17 mouse cellular contexts compared by ENCODE assay signal in genomic region chr10:40885432-40885831, GRCm38 (mm10). TPM values are rescaled to one million over a fixed set of nuclear protein-coding genes. Genes with fewer than 3 reads are reported as not detected.
DNase-seq lines count a peak whose midpoint lies in the region; ATAC-seq and TF ChIP-seq lines count a peak whose summit lies in the region.
"Had no signal": no experiment of that assay in that cellular context is flagged by ENCODE, and none has a peak within 500 bp of the region (broad histone marks: within the 10 kb centered on the region; RNA-seq: fewer than 3 reads in every experiment).

No protein-coding gene starts in this region.

- H3K27me3 ChIP-seq in MEL (ENCODE audit: control insufficient read depth in 1 of 2, insufficient read depth in 2 of 2, low read length in 2 of 2), result no peaks in the 10 kb centered on the region
- no peaks in the 10 kb centered on the region for H3K27me3 ChIP-seq in embryonic facial prominence, embryonic 10.5 days (replicated peaks; ENCODE audit: low read depth, poor library complexity, severe bottlenecking)
- H3K27me3 ChIP-seq in hindbrain, embryonic 11.5 days (ENCODE audit: control insufficient read depth, insufficient read depth, low read length), result no peaks in the 10 kb centered on the region
- no peaks in the 10 kb centered on the region for H3K27me3 ChIP-seq in midbrain, embryonic 13.5 days
- H3K27me3 ChIP-seq: limb, embryonic 13.5 days had no signal

- peak overlapping the region in 1 of 2 experiments; percentile 96; a peak in 3 of 4 replicates for H3K4me3 ChIP-seq in MEL (ENCODE audit: control insufficient read depth in 1 of 2, insufficient read depth in 1 of 2, low read depth in 2 of 2, low read length in 2 of 2)
- peak overlapping the region; percentile 93 for H3K4me3 ChIP-seq in embryonic facial prominence, embryonic 10.5 days
- 0 out of 2 replicates have a peak overlapping the region, but pooled peaks have one; percentile 8 for H3K4me3 ChIP-seq in hindbrain, embryonic 11.5 days (ENCODE audit: low read depth, low read length)
- H3K4me3 ChIP-seq in midbrain, embryonic 13.5 days (replicated peaks), result peak overlapping the region; percentile 42
- H3K4me3 ChIP-seq: megakaryocyte, embryonic 14.5 days had no signal

- DNase-seq in MEL (ENCODE audit: low read depth, low spot score), result peak; percentile 36
- no peak for DNase-seq in embryonic facial prominence, embryonic 10.5 days (ENCODE audit: low spot score)
- peak; percentile 14 for DNase-seq in hindbrain, embryonic 11.5 days (ENCODE audit: low spot score)
- no peak for DNase-seq in lung, postnatal 10 days
- no peak for DNase-seq in thymus, adult 18-20 months
- DNase-seq: adrenal gland, postnatal 10 days; gastrocnemius, postnatal 36 days; kidney, postnatal 14 days; layer of hippocampus, postnatal 36 days; lung, adult 2 months; thymus, postnatal 4 days had no signal

- 67% methylated on average over 7 of the region's 7 CpGs for WGBS in embryonic facial prominence, embryonic 10.5 days
- 70% methylated on average over 7 of the region's 7 CpGs for WGBS in hindbrain, embryonic 11.5 days
- WGBS in midbrain, embryonic 13.5 days, result 34% methylated on average over 7 of the region's 7 CpGs

- H3K4me2 ChIP-seq in hindbrain, embryonic 11.5 days (replicated peaks; ENCODE audit: low read depth, low read length), result 0 out of 2 replicates have a peak overlapping the region, but pooled peaks have one; percentile 28
- H3K4me2 ChIP-seq in midbrain, embryonic 13.5 days (replicated peaks), result peak overlapping the region; percentile 56

- no peak for TF ChIP-seq RAD21 in MEL (IDR thresholded peaks at IDR 0.05; ENCODE audit: low read depth, low read length)

- H3K9ac ChIP-seq in MEL (ENCODE audit: control insufficient read depth, low read depth, low read length, poor library complexity, severe bottlenecking), result no peak overlapping the region; the same call in 1 of the 2 replicates
- H3K9ac ChIP-seq in hindbrain, embryonic 11.5 days (ENCODE audit: low read depth, low read length), result no peak overlapping the region
- H3K9ac ChIP-seq in midbrain, embryonic 13.5 days (replicated peaks), result 0 out of 2 replicates have a peak overlapping the region, but pooled peaks have one; percentile 28

- peaks cover 27% of the 10 kb centered on the region for H3K79me2 ChIP-seq in MEL (ENCODE audit: control insufficient read depth, insufficient read depth, low read length, poor library complexity)

- H3K36me3 ChIP-seq in MEL (ENCODE audit: control insufficient read depth in 1 of 2, insufficient read depth in 2 of 2, low read length in 2 of 2), result peaks cover 0 to 17% of the 10 kb centered on the region in 2 experiments; a peak in 2 of 4 replicates
- peaks cover 2% of the 10 kb centered on the region; the same call in 1 of the 2 replicates for H3K36me3 ChIP-seq in embryonic facial prominence, embryonic 10.5 days (replicated peaks)
- no peaks in the 10 kb centered on the region for H3K36me3 ChIP-seq in hindbrain, embryonic 11.5 days (ENCODE audit: control insufficient read depth, insufficient read depth, low read length)
- H3K36me3 ChIP-seq in midbrain, embryonic 13.5 days, result no peaks in the 10 kb centered on the region
- H3K36me3 ChIP-seq: limb, embryonic 13.5 days had no signal

- no peak for TF ChIP-seq POLR2A in MEL (IDR thresholded peaks at IDR 0.05; ENCODE audit: control insufficient read depth in 1 of 2, insufficient read depth in 1 of 2, low read depth in 1 of 2, low read length in 2 of 2, poor library complexity in 1 of 2)

- TF ChIP-seq CTCF in MEL (IDR thresholded peaks at IDR 0.05 in 2 of 3, conservative IDR thresholded peaks at IDR 0.05 in 1 of 3; ENCODE audit: control insufficient read depth in 1 of 3, insufficient read depth in 1 of 3, low read depth in 2 of 3, low read length in 3 of 3, poor library complexity in 1 of 3, severe bottlenecking in 1 of 3), result no peak

- no peak for ATAC-seq in hindbrain, embryonic 11.5 days (ENCODE audit: low FRiP score)
- no peak for ATAC-seq in midbrain, embryonic 13.5 days
- ATAC-seq in granulocyte monocyte progenitor cell, adult 5-6 weeks (replicated peaks; ENCODE audit: poor library complexity, severe bottlenecking), result no peak
- no peak for ATAC-seq in cerebellum, adult (ENCODE audit: insufficient number of reproducible peaks, low FRiP score, low TSS enrichment)
- ATAC-seq: inflammation-experienced regulatory T-cells, adult 6 months had no signal

- H3K27ac ChIP-seq in MEL (ENCODE audit: control insufficient read depth, low read depth, low read length), result no peak overlapping the region
- H3K27ac ChIP-seq in embryonic facial prominence, embryonic 10.5 days (replicated peaks), result no peak overlapping the region
- no peak overlapping the region for H3K27ac ChIP-seq in hindbrain, embryonic 11.5 days (ENCODE audit: low read depth, low read length)
- H3K27ac ChIP-seq in midbrain, embryonic 13.5 days, result no peak overlapping the region
- H3K27ac ChIP-seq: limb, embryonic 13.5 days had no signal

- peaks cover 4% of the 10 kb centered on the region in 2 experiments; a peak in 3 of 4 replicates for H3K4me1 ChIP-seq in MEL (ENCODE audit: control insufficient read depth in 1 of 2, insufficient read depth in 2 of 2, low read length in 2 of 2)
- peaks cover 23% of the 10 kb centered on the region for H3K4me1 ChIP-seq in embryonic facial prominence, embryonic 10.5 days
- no peaks in the 10 kb centered on the region for H3K4me1 ChIP-seq in hindbrain, embryonic 11.5 days (replicated peaks; ENCODE audit: control insufficient read depth, insufficient read depth, low read length)
- H3K4me1 ChIP-seq in midbrain, embryonic 13.5 days (replicated peaks), result peaks cover 29% of the 10 kb centered on the region

- no peak for TF ChIP-seq EP300 in MEL (IDR thresholded peaks at IDR 0.05; ENCODE audit: low read depth in 1 of 2, low read length in 2 of 2)

- H3K9me3 ChIP-seq in MEL (replicated peaks; ENCODE audit: insufficient read depth, low read length), result no peaks in the 10 kb centered on the region
- H3K9me3 ChIP-seq in embryonic facial prominence, embryonic 10.5 days, result no peaks in the 10 kb centered on the region
- no peaks in the 10 kb centered on the region for H3K9me3 ChIP-seq in hindbrain, embryonic 11.5 days (ENCODE audit: control insufficient read depth, low read length)
- H3K9me3 ChIP-seq in midbrain, embryonic 13.5 days, result no peaks in the 10 kb centered on the region
- H3K9me3 ChIP-seq: limb, embryonic 13.5 days; megakaryocyte, embryonic 14.5 days had no signal

TF ChIP-seq in MEL, 35 proteins besides CTCF, POLR2A, EP300 and RAD21:
- TF ChIP-seq ZNF384 (IDR thresholded peaks at IDR 0.05; ENCODE audit: low read depth, low read length) (peak; percentile 61), ELF1 (IDR thresholded peaks at IDR 0.05; ENCODE audit: low read depth, low read length) (no peak)

RNA-seq across cellular contexts. Expression of gene Wasf1, which starts 2.2 kb away (rescaled TPM):
- 1.6 and 2.0 TPM in 2 replicates for total RNA-seq in MEL (2012; rRNA removed)
- polyA plus RNA-seq in MEL (2012; ENCODE audit: insufficient read depth in 1 of 2, insufficient read length in 2 of 2, low read depth in 1 of 2, low replicate concordance in 2 of 2, missing spikeins in 1 of 2), result 10 to 100 TPM in 1 of 2 experiments, not detected in 1; 14.4 TPM
- 45.9 and 50.1 TPM in 2 replicates for polyA plus RNA-seq in embryonic facial prominence, embryonic 10.5 days (2016; fragmentation: Nextera tagmentation; extraction: Ambion mirVana)
- 43.0 and 43.8 TPM in 2 replicates for polyA plus RNA-seq in hindbrain, embryonic 11.5 days (2014; fragmentation: Nextera tagmentation; extraction: Ambion mirVana)
- 93.7 and 97.1 TPM in 2 replicates for polyA plus RNA-seq in midbrain, embryonic 13.5 days (2015; fragmentation: Nextera tagmentation; extraction: Ambion mirVana)
- not detected in 2 replicates for total RNA-seq in granulocyte monocyte progenitor cell, adult 5-6 weeks (2014; fragmentation: Nextera tagmentation)
- total RNA-seq in granulocyte monocyte progenitor cell, adult 5-6 weeks (2017), result not detected in 2 replicates

RNA-seq across cellular contexts. Expression of gene Cdc40, which starts 2.3 kb away (rescaled TPM):
- total RNA-seq in MEL (2012; rRNA removed), result 11.9 and 12.8 TPM in 2 replicates
- polyA plus RNA-seq in MEL (2012; ENCODE audit: insufficient read depth in 1 of 2, insufficient read length in 2 of 2, low read depth in 1 of 2, low replicate concordance in 2 of 2, missing spikeins in 1 of 2), result 10 to 100 TPM; 35.5 to 68.5 TPM
- 40.0 and 40.6 TPM in 2 replicates for polyA plus RNA-seq in embryonic facial prominence, embryonic 10.5 days (2016; fragmentation: Nextera tagmentation; extraction: Ambion mirVana)
- polyA plus RNA-seq in hindbrain, embryonic 11.5 days (2014; fragmentation: Nextera tagmentation; extraction: Ambion mirVana), result 32.4 and 37.5 TPM in 2 replicates
- polyA plus RNA-seq in midbrain, embryonic 13.5 days (2015; fragmentation: Nextera tagmentation; extraction: Ambion mirVana), result 30.2 and 30.5 TPM in 2 replicates
- total RNA-seq in granulocyte monocyte progenitor cell, adult 5-6 weeks (2014; fragmentation: Nextera tagmentation), result 63.7 and 64.7 TPM in 2 replicates
- 42.3 and 48.3 TPM in 2 replicates for total RNA-seq in granulocyte monocyte progenitor cell, adult 5-6 weeks (2017)

Comparison
In these comparisons a context has a peak if more than half of its experiments do, and no peak if none do; other contexts are left out.
1. DNase-seq: peak in MEL (single experiment) and hindbrain, embryonic 11.5 days (single experiment); none in embryonic facial prominence, embryonic 10.5 days (single experiment), lung, postnatal 10 days (single experiment) and thymus, adult 18-20 months (0 of 2).